Mouse (Mus musculus): ENCODE data around the gene Rela. TPM values are rescaled to one million over a fixed set of nuclear protein-coding genes. Genes with fewer than 3 reads are reported as not detected.

Gene Rela
- 44.7 and 47.0 TPM in 2 replicates for polyA plus RNA-seq (2012; rRNA removed)

DNA sequence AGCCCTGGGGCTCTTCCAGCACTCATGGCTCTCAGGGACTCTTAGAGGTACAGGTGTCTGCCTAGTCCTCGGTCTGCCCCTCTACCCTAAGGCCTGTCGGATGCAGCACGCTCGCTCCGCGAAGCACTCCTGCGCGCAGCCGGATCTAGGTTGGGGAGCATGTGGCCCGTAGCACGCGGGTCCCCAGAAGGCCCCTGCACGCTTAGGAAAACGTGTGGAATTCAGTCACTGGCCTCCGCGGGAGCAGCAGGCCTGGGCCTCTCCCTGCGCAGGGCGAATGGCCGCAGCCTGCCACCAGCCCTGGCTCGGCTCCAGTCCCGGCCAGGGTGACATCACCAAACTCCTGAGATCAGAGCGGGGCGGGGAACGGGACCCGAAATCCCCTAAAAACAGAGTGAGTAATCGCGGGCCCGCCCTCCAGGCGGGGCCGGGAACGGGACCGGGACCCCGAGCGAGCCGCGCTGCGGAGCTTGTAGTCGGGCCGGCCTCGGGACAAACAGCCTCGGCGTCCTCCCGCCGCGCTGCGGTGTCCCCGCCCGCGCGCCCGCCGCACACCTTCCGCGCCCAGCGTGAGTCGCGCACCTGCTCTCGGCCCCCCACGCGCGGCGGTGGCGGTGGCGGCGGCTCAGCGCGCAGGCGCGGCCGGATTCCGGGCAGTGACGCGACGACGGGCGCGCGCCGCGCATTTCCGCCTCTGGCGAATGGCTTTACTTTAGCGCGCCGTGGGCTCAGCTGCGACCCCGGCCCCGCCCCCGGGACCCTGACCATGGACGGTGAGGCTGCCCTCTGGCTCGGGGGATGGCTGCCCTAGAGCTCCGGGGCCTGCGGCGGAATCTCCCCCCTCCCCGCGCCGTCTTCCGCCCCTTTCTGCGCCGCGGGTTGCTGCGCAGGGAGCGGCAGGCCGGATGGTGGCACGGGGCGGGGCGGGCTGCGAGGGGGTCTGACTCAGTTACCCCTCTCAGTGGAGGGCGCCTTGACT lies at the start of gene Rela:
Gene Rela, plus strand, starts transcription at position 415 of the 979 bp plus-strand sequence.
- TF ChIP-seq CTCF (IDR thresholded peaks at IDR 0.05; ENCODE audit: borderline replicate concordance, extremely low read depth, insufficient read depth, insufficient read length) (no peak), POLR2A (IDR thresholded peaks at IDR 0.05; ENCODE audit: borderline replicate concordance, extremely low read depth, insufficient read depth, insufficient read length, poor library complexity, severe bottlenecking) (peak; percentile 73)
- DNase-seq (ENCODE audit: low read depth), result peak; percentile 88

DNA sequence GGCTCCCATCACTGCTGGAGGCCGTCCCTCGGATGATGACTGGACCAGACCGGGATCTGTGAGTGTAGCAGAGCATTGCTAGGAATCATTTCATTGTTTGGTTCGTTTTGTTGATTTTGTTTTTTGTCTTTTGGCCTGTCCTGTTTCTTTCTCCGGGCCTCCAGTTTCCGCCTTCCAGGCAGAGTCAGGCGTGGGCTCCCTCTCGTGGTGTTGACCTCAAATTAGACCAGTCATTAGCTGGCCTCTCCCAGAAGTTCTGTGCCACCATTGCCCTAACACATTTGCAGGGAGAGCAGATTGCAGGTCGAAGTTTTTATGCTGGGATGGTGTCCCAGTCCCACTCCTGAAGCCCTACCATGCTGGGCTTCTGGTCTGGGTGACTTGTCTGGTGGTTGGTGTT lies 48.1 kb upstream of the Rela start:
- TF ChIP-seq CTCF (IDR thresholded peaks at IDR 0.05; ENCODE audit: borderline replicate concordance, extremely low read depth, insufficient read depth, insufficient read length) (no peak), POLR2A (IDR thresholded peaks at IDR 0.05; ENCODE audit: borderline replicate concordance, extremely low read depth, insufficient read depth, insufficient read length, poor library complexity, severe bottlenecking) (no peak)
- no peak for DNase-seq (ENCODE audit: low read depth)

DNA sequence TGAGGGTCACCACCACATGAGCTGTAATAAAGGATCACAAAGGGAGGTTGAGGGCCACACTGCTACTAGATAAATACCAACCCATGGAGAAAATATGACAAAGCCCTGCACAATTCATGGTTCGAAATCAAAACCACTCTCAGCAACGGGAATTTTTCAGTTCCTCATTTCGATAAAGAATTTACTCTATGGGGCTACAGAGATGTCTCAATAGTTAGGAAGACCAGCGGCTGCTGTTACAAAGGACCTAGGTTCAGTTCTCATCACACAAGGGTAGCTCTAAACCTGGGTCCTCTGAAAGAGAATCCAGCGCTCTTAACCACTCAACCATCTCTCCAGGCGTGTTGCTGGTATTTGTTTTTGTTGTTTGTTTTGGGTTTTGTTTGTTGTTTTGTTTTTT lies 45.4 kb upstream of the Rela start:
- no peak for TF ChIP-seq POLR2A (IDR thresholded peaks at IDR 0.05; ENCODE audit: borderline replicate concordance, extremely low read depth, insufficient read depth, insufficient read length, poor library complexity, severe bottlenecking)
- DNase-seq (ENCODE audit: low read depth), result no peak

DNA sequence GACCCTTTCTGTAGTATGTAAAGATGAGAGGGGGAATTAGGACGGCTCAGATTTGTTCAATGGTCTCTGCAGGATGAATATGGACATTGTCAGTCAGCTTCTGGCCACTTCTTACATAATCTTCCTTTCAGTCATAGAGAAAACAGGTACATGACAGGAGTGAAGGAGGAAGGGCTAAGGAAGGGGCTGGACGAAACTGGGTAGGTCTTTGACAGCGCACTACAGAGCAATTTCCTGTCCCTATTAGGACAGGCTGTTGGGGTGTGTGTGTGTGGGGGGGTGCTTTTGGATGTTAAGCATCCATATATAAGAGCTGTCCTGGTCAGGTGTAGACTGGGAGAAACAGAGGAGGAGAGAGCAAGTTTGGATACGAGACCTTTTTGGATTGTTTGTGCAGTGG lies 38.1 kb upstream of the Rela start:
- DNase-seq (ENCODE audit: low read depth), result no peak
- TF ChIP-seq CTCF (IDR thresholded peaks at IDR 0.05; ENCODE audit: borderline replicate concordance, extremely low read depth, insufficient read depth, insufficient read length) (no peak), POLR2A (IDR thresholded peaks at IDR 0.05; ENCODE audit: borderline replicate concordance, extremely low read depth, insufficient read depth, insufficient read length, poor library complexity, severe bottlenecking) (no peak)

DNA sequence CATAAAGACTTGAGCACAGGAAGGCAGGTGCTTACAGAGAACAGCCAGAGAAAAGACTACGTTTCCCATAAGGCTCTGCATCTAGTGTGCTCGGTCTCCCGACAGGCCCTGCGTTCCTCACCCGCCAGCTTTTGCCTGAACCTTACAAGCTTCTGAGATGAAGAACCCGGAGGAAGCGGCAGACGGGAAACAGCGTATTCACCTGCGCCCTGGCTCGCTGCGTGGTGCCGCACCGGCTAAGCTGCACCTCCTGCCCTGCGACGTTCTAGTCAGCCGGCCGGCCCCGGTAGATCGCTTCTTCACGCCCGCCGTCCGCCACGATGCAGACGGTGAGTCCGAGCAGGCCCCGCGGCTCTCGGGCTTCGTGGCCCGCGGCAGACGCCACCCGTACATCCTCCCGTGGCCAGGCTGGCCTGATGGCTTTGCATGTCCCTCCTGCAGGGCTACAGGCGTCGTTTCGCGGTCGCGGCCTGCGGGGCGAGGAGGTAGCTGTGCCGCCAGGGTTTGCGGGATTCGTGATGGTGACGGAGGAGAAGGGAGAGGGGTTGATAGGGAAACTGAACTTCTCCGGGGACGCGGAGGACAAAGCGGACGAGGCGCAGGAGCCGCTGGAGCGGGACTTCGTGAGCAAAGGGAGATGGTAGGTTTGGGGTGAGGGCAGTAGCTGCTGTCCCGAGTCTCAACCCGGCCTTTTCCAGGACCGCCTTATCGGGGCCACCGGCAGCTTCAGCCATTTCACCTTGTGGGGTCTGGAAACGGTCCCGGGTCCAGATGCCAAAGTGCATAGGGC lies 35.3 kb upstream of the Rela start, which contains the start of gene Rnaseh2c:
Gene Rnaseh2c, plus strand, starts transcription at position 122 of the 790 bp plus-strand sequence.
- DNase-seq (ENCODE audit: low read depth), result peak; percentile 96
- peak; percentile 42; the same call in 1 of the 2 replicates for TF ChIP-seq POLR2A (IDR thresholded peaks at IDR 0.05; ENCODE audit: borderline replicate concordance, extremely low read depth, insufficient read depth, insufficient read length, poor library complexity, severe bottlenecking)
- no peak for TF ChIP-seq CTCF (IDR thresholded peaks at IDR 0.05; ENCODE audit: borderline replicate concordance, extremely low read depth, insufficient read depth, insufficient read length)

DNA sequence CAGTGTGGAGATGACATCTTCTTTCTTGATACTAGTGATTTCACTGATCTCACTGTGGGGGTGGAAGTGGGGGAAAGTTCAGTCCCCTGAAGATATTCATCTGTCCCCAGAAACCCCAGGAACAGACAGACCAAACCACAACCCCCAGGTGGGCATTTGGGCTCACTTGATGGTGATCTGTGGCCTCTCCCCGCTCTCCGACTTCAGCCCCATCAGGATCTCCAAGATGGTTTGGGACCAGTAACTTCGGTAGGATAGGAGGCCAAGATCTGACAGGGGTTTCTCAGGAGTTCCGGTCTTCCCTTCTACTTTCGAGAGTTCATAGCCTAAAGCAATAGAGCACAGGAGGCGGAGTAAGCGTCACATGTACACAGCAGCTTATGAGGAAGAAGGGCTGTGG lies 33.6 kb upstream of the Rela start:
- TF ChIP-seq CTCF (IDR thresholded peaks at IDR 0.05; ENCODE audit: borderline replicate concordance, extremely low read depth, insufficient read depth, insufficient read length) (no peak), POLR2A (IDR thresholded peaks at IDR 0.05; ENCODE audit: borderline replicate concordance, extremely low read depth, insufficient read depth, insufficient read length, poor library complexity, severe bottlenecking) (no peak)
- DNase-seq (ENCODE audit: low read depth), result no peak

DNA sequence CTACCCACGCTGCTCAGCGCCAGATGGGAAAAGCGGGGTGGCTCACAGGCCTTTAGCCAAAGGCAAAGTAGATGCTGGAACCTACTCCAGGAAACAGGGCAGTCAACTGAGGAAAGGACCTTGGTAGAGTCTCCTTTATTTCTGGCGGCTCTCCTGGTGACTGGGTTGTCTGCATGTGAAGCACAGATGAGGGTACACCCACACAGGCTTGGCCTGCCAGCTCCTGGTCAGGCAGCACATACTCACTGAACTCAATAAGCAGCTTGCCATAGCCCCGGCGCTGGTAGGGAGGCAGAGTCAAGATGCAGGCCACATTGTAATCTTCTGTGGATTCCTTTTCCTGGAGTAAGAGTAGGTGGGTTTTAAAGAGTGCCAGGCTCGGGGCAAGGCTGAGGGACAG lies 32.2 kb upstream of the Rela start:
- no peak for TF ChIP-seq CTCF (IDR thresholded peaks at IDR 0.05; ENCODE audit: borderline replicate concordance, extremely low read depth, insufficient read depth, insufficient read length)
- no peak for TF ChIP-seq POLR2A (IDR thresholded peaks at IDR 0.05; ENCODE audit: borderline replicate concordance, extremely low read depth, insufficient read depth, insufficient read length, poor library complexity, severe bottlenecking)
- DNase-seq (ENCODE audit: low read depth), result no peak

DNA sequence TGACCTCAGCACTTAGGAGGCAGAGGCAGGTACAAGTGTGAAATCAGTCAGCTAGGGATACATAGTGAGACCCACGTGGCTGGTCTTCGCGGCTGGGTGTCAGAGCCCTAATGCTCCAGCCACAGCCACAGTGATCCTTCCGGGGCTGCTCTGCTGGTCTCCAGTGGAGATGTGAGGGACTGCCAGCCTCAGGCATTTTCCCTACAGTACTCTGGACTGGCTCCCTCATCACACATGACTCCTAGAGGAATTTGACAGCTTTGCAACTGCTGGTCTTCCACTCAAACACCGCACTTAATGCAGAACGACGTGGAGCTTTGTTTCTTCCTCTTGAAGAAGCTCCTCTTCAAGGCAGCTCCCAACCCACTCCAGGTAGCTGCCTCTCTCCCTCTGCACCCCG lies 31.1 kb upstream of the Rela start:
- no peak for DNase-seq (ENCODE audit: low read depth)
- TF ChIP-seq CTCF (IDR thresholded peaks at IDR 0.05; ENCODE audit: borderline replicate concordance, extremely low read depth, insufficient read depth, insufficient read length), result no peak
- no peak for TF ChIP-seq POLR2A (IDR thresholded peaks at IDR 0.05; ENCODE audit: borderline replicate concordance, extremely low read depth, insufficient read depth, insufficient read length, poor library complexity, severe bottlenecking)

DNA sequence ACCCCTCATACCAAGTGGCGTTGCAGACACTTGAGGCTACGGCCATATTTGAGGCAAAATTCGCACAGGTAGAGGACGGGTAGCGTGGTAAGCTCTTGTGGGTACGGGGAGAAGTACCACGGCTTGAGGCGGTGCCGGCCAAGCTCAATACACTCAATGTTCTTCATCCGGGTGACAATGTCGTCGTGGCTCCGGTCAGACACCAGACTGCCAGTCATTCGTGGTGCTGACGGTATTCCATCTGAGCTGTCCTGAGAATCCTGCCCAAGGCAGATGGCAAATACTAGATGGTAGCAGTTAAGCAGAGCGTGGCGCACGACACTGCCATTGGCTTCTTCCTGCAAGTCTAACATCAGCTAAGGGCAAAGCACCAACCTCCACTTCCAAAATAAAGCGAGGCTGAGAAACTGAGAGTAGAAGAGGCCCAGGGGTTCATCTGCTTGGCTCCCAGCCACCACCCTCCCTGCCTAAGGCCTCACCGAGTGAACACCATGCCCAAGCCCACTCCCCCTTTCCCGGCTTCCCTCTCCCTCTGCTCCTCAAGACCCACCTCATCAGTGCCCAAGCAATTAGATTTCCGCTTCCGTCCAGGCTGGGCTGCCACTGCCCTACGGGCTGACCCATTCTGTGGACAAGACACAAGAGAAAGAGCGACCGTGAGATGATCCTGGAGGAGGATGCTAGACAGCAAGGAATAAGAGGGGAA lies 29.4 kb upstream of the Rela start:
- no peak for DNase-seq (ENCODE audit: low read depth)
- no peak for TF ChIP-seq POLR2A (IDR thresholded peaks at IDR 0.05; ENCODE audit: borderline replicate concordance, extremely low read depth, insufficient read depth, insufficient read length, poor library complexity, severe bottlenecking)
- TF ChIP-seq CTCF (IDR thresholded peaks at IDR 0.05; ENCODE audit: borderline replicate concordance, extremely low read depth, insufficient read depth, insufficient read length), result no peak

DNA sequence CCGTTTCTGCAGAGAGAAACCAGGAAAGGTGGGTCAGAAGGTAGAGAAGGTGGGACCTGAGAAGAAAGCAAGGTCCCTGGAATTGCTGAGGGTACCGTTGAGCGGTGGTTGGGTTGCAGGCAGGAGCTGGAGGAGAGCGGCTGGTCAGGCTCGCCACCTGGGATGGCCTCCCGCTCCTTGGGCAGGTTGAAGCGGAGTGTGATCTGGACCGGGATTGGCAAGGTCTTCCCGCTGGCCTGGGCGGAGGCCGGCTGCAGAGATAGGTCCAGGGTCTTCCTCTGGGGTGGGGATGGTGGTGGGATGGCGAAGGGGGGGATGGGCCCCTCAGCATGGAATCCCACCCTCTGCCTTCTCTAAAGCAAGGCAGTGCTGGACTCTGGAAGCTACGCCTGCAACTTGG lies 28.6 kb upstream of the Rela start:
- DNase-seq (ENCODE audit: low read depth), result no peak
- no peak for TF ChIP-seq POLR2A (IDR thresholded peaks at IDR 0.05; ENCODE audit: borderline replicate concordance, extremely low read depth, insufficient read depth, insufficient read length, poor library complexity, severe bottlenecking)
- no peak for TF ChIP-seq CTCF (IDR thresholded peaks at IDR 0.05; ENCODE audit: borderline replicate concordance, extremely low read depth, insufficient read depth, insufficient read length)

DNA sequence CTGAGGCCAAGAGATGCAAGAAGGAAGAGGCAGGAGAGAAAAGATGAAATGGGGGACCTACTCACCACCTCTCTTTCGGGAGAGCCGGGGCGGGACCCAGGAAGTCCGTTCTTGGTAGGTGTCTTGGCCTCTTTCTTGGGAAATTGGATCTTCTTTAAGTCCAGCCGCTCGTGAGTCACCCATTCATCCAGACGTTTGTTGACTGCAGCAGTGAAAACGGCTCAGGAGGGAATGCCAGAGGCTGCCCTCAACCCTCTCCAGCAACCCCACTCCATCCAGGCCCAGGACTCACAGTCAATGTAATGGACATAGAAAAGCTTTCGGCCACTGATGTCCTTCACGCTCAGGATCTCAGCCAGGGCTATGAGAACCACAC lies 28.1 kb upstream of the Rela start:
- DNase-seq (ENCODE audit: low read depth), result no peak
- TF ChIP-seq CTCF (IDR thresholded peaks at IDR 0.05; ENCODE audit: borderline replicate concordance, extremely low read depth, insufficient read depth, insufficient read length) (no peak), POLR2A (IDR thresholded peaks at IDR 0.05; ENCODE audit: borderline replicate concordance, extremely low read depth, insufficient read depth, insufficient read length, poor library complexity, severe bottlenecking) (no peak)
